Mouse (Mus musculus): ENCODE results near the gene Spata33.

DNA sequence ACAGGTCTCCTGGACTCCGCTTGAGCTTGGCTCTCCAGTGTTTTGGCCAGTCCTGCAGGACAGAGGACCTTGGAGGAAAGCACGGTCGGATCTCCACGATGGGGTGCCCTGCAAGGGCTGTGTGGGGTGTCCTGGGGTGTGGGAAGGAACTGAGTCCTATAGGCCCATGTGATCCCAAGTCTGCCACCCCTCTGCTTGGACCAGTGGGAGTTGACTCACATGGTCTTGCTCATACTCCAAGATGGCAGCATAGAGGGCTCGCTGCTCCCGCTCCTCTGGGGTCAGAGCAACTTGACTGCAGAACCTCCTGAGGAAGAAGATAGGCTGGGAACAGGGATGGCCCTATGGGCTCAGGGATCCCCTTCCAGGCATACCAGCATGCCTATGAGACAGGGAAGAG is 35.1 kb downstream of the Spata33 start:
- TF ChIP-seq ZC3H11A (IDR thresholded peaks at IDR 0.05; ENCODE audit: borderline replicate concordance, low read depth, low read length) = no peak
- TF ChIP-seq CHD2 (IDR thresholded peaks at IDR 0.05; ENCODE audit: low read depth, low read length) = no peak

All from ES-E14 (cell line).